Mouse (Mus musculus): ENCODE results near the gene Kif2a. TPM values are rescaled to one million over a fixed set of nuclear protein-coding genes. Genes with fewer than 3 reads are reported as not detected.
"Not testable (repeated sequence)": the region's sequence is repeated elsewhere in the genome, so short reads cannot be mapped to it uniquely, and the experiment has no call there.

Gene Kif2a
- polyA plus RNA-seq, 1 experiment from 2014 or later = 20.6 TPM

DNA sequence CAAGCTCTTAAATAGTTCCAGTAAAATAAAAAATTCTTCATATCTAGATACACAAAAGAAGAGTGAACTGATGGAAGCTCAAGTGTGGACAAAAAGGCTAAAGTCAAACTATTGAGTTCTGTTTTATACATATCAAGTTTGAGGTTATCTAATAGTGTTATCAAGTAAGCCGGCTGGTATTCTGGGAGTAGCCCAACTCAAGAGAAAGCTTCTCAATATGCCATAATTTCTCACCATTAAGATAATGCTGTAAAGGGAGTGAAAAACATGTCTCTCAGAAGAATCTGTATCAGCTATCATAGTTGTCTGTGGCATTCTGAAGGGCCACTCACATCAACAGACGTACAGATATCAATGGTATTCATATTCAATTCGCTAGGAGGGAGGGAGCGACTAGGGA lies 13.8 kb downstream of the Kif2a start:
- Histone ChIP-seq H3K9ac (ENCODE audit: low read depth, low read length) (no peak overlapping the region), H3K36me3 (ENCODE audit: control insufficient read depth, insufficient read depth, low read length) (no peaks in the 10 kb centered on the region), H3K4me1 (ENCODE audit: control insufficient read depth, insufficient read depth, low read length) (peaks cover 5% of the 10 kb centered on the region; the same call in 1 of the 2 replicates), H3K27me3 (ENCODE audit: control insufficient read depth, insufficient read depth, low read length) (no peaks in the 10 kb centered on the region), H3K27ac (ENCODE audit: low read depth, low read length) (no peak overlapping the region), H3K9me3 (replicated peaks; ENCODE audit: control insufficient read depth, low read length) (no peaks in the 10 kb centered on the region), H3K4me3 (ENCODE audit: low read depth, low read length) (no peak overlapping the region), H3K4me2 (no peak overlapping the region)
- no peak for ATAC-seq (replicated peaks; ENCODE audit: insufficient number of reproducible peaks, low FRiP score, low TSS enrichment)
- 61% methylated on average over 4 of the region's 4 CpGs for WGBS (ENCODE audit: insufficient replicate concordance)

DNA sequence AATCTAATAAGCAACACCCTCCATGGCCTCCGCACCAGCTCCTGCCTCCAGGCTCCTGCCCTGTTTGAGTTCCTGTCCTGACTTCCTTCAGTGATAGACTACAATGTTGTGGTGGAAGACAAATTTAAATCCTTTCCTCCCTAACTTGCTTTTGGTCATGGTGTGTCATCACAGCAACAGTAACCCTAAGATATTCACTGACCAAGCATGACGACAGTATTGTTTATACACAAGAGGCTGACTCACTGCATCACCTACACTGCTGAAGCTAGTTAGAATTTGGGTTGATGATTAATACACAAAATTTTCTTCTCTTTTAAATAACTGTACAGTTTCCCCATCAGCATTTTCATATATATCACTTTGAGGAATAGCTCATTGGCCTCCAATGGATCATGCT lies 18.7 kb downstream of the Kif2a start:
- WGBS (ENCODE audit: insufficient replicate concordance) = 84% methylated on average over 2 of the region's 2 CpGs
- Histone ChIP-seq H3K4me3 (ENCODE audit: low read depth, low read length) (no peak overlapping the region), H3K9ac (ENCODE audit: low read depth, low read length) (no peak overlapping the region), H3K4me2 (no peak overlapping the region), H3K36me3 (ENCODE audit: control insufficient read depth, insufficient read depth, low read length) (no peaks in the 10 kb centered on the region), H3K27me3 (ENCODE audit: control insufficient read depth, insufficient read depth, low read length) (no peaks in the 10 kb centered on the region), H3K4me1 (ENCODE audit: control insufficient read depth, insufficient read depth, low read length) (peaks cover 13% of the 10 kb centered on the region; the same call in 1 of the 2 replicates), H3K27ac (ENCODE audit: low read depth, low read length) (no peak overlapping the region), H3K9me3 (replicated peaks; ENCODE audit: control insufficient read depth, low read length) (no peaks in the 10 kb centered on the region)
- ATAC-seq (replicated peaks; ENCODE audit: insufficient number of reproducible peaks, low FRiP score, low TSS enrichment) = no peak

DNA sequence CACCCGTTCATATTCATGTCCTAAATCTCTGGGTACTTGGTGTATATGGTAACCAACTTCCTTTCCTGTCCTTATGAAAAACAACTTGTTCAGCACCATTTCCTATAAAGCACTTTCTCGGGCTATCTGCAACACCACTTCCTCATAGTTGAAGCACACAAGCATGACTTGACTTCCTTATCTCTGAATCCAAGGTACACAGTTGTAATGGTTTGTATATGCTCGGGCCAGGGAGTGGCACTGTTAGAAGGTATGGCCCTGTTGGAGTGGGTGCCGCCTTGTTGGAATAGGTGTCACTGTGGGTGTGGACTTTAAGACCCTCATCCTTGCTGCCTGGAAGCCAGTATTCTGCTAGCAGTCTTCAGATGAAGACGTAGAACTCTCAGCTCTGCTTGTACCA lies 23.3 kb downstream of the Kif2a start:
- Histone ChIP-seq H3K9me3 (replicated peaks; ENCODE audit: control insufficient read depth, low read length) (no peaks in the 10 kb centered on the region), H3K4me3 (ENCODE audit: low read depth, low read length) (no peak overlapping the region), H3K4me1 (ENCODE audit: control insufficient read depth, insufficient read depth, low read length) (peaks cover 24% of the 10 kb centered on the region), H3K27me3 (ENCODE audit: control insufficient read depth, insufficient read depth, low read length) (no peaks in the 10 kb centered on the region), H3K9ac (ENCODE audit: low read depth, low read length) (no peak overlapping the region), H3K27ac (ENCODE audit: low read depth, low read length) (no peak overlapping the region), H3K4me2 (no peak overlapping the region), H3K36me3 (ENCODE audit: control insufficient read depth, insufficient read depth, low read length) (no peaks in the 10 kb centered on the region)
- 49% methylated on average over 5 of the region's 5 CpGs for WGBS (ENCODE audit: insufficient replicate concordance)
- peak; percentile 87 for ATAC-seq (replicated peaks; ENCODE audit: insufficient number of reproducible peaks, low FRiP score, low TSS enrichment)

DNA sequence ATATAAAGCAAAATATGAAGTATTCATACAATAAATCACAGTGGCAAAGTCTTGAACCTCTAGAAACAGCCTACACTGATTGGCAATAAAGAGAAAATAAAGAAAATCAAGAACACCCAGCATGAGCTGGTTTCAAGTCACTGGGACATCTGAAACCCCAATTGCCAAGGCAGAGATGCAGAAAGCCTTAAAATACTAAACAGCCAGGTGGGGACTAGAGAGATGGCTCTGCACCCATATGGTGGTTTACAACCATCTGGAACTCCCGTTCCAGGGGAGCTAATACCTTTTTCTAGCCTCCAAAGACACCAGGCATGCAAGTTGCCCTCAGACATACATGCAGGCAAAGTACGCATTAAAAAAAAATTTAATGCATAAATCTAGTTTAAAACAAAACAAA lies 23.9 kb downstream of the Kif2a start:
- Histone ChIP-seq H3K4me1 (ENCODE audit: control insufficient read depth, insufficient read depth, low read length) (peaks cover 24% of the 10 kb centered on the region), H3K27ac (ENCODE audit: low read depth, low read length) (no peak overlapping the region), H3K9me3 (replicated peaks; ENCODE audit: control insufficient read depth, low read length) (no peaks in the 10 kb centered on the region), H3K36me3 (ENCODE audit: control insufficient read depth, insufficient read depth, low read length) (0 out of 2 replicates have a peak, but pooled peaks cover under 1% of the 10 kb centered on the region), H3K4me2 (no peak overlapping the region), H3K4me3 (ENCODE audit: low read depth, low read length) (no peak overlapping the region), H3K9ac (ENCODE audit: low read depth, low read length) (no peak overlapping the region), H3K27me3 (ENCODE audit: control insufficient read depth, insufficient read depth, low read length) (no peaks in the 10 kb centered on the region)
- no peak for ATAC-seq (replicated peaks; ENCODE audit: insufficient number of reproducible peaks, low FRiP score, low TSS enrichment)
- WGBS (ENCODE audit: insufficient replicate concordance) = 92% methylated on average over 2 of the region's 2 CpGs

DNA sequence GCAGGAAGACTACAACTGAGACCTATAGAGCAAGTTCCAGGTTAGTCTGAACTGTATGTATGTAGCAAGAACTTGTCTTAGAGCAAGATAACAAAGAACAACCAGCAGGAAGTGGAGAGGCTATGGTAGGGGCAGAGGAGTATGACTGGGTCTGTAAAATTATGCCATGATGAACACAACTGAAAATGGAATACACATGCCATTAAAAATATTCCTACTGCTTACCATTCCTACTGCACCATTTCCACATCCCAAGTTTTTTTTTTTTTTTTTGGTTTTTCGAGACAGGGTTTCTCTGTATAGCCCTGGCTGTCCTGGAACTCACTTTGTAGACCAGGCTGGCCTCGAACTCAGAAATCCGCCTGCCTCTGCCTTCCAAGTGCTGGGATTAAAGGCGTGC lies 24.4 kb downstream of the Kif2a start:
- not testable (repeated sequence) for H3K36me3 ChIP-seq (ENCODE audit: control insufficient read depth, insufficient read depth, low read length); H3K27ac ChIP-seq (ENCODE audit: low read depth, low read length); H3K9ac ChIP-seq (ENCODE audit: low read depth, low read length); ATAC-seq (replicated peaks; ENCODE audit: insufficient number of reproducible peaks, low FRiP score, low TSS enrichment); H3K27me3 ChIP-seq (ENCODE audit: control insufficient read depth, insufficient read depth, low read length); H3K4me3 ChIP-seq (ENCODE audit: low read depth, low read length); H3K9me3 ChIP-seq (replicated peaks; ENCODE audit: control insufficient read depth, low read length); H3K4me2 ChIP-seq
- peaks cover 24% of the 10 kb centered on the region for H3K4me1 ChIP-seq (ENCODE audit: control insufficient read depth, insufficient read depth, low read length)
- WGBS (ENCODE audit: insufficient replicate concordance) = 91% methylated on average over 4 of the region's 4 CpGs

DNA sequence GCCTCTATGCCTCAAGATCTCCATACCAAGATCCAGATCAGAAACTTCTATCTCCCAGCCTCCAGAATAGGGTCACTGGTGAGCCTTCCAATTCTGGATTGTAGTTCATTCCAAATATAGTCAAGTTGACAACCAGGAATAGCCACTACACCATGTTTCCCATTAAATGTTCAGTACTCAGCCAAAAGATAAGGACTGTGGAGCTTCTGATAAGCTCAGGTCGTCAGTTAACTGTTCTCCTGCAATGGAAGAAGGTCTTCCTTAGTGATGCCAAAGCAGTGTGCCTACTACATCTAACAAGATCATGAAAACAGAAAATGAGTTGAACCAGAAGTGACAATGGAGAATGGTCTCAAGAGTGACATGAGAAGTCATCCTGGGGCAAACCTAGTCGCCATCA lies 25.0 kb downstream of the Kif2a start:
- Histone ChIP-seq H3K4me1 (ENCODE audit: control insufficient read depth, insufficient read depth, low read length) (peaks cover 24% of the 10 kb centered on the region), H3K9me3 (replicated peaks; ENCODE audit: control insufficient read depth, low read length) (no peaks in the 10 kb centered on the region), H3K27ac (ENCODE audit: low read depth, low read length) (no peak overlapping the region), H3K27me3 (ENCODE audit: control insufficient read depth, insufficient read depth, low read length) (no peaks in the 10 kb centered on the region), H3K4me3 (ENCODE audit: low read depth, low read length) (no peak overlapping the region), H3K36me3 (ENCODE audit: control insufficient read depth, insufficient read depth, low read length) (0 out of 2 replicates have a peak, but pooled peaks cover 5% of the 10 kb centered on the region), H3K9ac (ENCODE audit: low read depth, low read length) (no peak overlapping the region), H3K4me2 (no peak overlapping the region)
- no peak for ATAC-seq (replicated peaks; ENCODE audit: insufficient number of reproducible peaks, low FRiP score, low TSS enrichment)
- WGBS (ENCODE audit: insufficient replicate concordance) = 43% methylated on average over 2 of the region's 2 CpGs

DNA sequence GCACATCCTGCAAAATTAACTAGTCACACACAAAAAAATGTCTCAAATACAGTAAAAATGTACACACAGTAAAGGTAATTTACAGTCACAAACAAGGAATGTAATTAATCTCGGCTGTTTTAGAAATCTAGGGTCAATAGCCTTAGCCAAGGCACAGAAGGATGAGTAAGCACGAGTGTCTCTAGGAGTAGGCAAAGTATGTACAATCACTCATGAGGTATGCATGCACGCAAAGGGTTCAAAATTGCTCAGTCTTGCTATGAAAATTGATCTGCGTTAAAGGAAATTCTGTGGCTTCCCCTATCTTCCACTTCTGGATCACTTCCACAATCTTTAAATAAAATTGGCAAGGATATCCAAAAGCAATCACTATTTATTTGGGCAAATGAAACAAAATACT lies 60.4 kb downstream of the Kif2a start:
- 89% methylated on average over 4 of the region's 4 CpGs for WGBS (ENCODE audit: insufficient replicate concordance)
- Histone ChIP-seq H3K36me3 (ENCODE audit: control insufficient read depth, insufficient read depth, low read length) (peaks cover 9% of the 10 kb centered on the region), H3K4me2 (no peak overlapping the region), H3K4me1 (ENCODE audit: control insufficient read depth, insufficient read depth, low read length) (no peaks in the 10 kb centered on the region), H3K9ac (ENCODE audit: low read depth, low read length) (no peak overlapping the region), H3K4me3 (ENCODE audit: low read depth, low read length) (no peak overlapping the region), H3K27me3 (ENCODE audit: control insufficient read depth, insufficient read depth, low read length) (no peaks in the 10 kb centered on the region), H3K27ac (ENCODE audit: low read depth, low read length) (no peak overlapping the region), H3K9me3 (replicated peaks; ENCODE audit: control insufficient read depth, low read length) (no peaks in the 10 kb centered on the region)
- no peak for ATAC-seq (replicated peaks; ENCODE audit: insufficient number of reproducible peaks, low FRiP score, low TSS enrichment)

DNA sequence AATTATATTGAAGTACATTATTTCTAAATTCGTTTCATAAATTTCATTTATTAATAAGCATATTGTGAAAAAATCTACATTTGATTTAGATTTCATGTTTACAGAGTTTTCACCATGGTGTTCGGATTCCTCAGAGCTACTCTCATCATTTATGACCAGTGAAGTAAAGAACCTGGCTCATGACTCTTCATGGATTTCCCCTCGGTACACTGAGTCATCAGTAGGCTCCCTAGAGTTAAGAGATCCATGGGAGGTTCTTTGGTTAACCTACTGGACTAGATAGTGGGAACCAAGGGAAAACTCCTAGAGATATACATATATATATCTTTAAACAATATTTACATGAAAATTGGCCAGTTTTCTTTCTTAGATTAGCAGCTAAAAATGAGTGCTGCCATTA lies 61.4 kb downstream of the Kif2a start:
- Histone ChIP-seq H3K27ac (ENCODE audit: low read depth, low read length) (no peak overlapping the region), H3K36me3 (ENCODE audit: control insufficient read depth, insufficient read depth, low read length) (peaks cover 17% of the 10 kb centered on the region), H3K4me1 (ENCODE audit: control insufficient read depth, insufficient read depth, low read length) (no peaks in the 10 kb centered on the region), H3K9me3 (replicated peaks; ENCODE audit: control insufficient read depth, low read length) (no peaks in the 10 kb centered on the region), H3K4me2 (no peak overlapping the region), H3K9ac (ENCODE audit: low read depth, low read length) (no peak overlapping the region), H3K27me3 (ENCODE audit: control insufficient read depth, insufficient read depth, low read length) (no peaks in the 10 kb centered on the region), H3K4me3 (ENCODE audit: low read depth, low read length) (no peak overlapping the region)
- 92% methylated on average over 3 of the region's 3 CpGs for WGBS (ENCODE audit: insufficient replicate concordance)
- ATAC-seq (replicated peaks; ENCODE audit: insufficient number of reproducible peaks, low FRiP score, low TSS enrichment) = no peak

DNA sequence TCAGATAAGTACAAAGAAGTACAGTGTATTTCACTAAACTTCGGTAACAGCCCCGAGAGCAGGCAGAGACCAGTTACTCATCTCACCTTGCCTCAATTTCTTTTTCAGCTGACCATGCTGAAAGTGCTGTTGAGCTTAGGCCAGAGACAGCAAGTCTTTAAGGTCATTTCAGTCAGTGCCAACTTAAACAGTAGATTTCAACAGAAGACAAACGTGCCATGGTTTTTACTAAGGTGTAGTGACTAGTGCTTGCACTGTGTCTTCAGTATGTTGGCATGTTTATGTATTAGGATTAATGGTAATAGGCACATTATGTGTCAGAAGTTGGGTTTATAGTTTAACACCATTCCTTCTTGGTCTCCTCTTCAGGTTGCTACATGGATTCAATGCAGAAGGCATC lies 63.6 kb downstream of the Kif2a start:
- H3K36me3 ChIP-seq (ENCODE audit: control insufficient read depth, insufficient read depth, low read length) = peaks cover 18% of the 10 kb centered on the region
- H3K9me3 ChIP-seq (replicated peaks; ENCODE audit: control insufficient read depth, low read length) = no peaks in the 10 kb centered on the region
- H3K9ac ChIP-seq (ENCODE audit: low read depth, low read length) = no peak overlapping the region
- no peak for ATAC-seq (replicated peaks; ENCODE audit: insufficient number of reproducible peaks, low FRiP score, low TSS enrichment)
- no peaks in the 10 kb centered on the region for H3K4me1 ChIP-seq (ENCODE audit: control insufficient read depth, insufficient read depth, low read length)
- H3K27me3 ChIP-seq (ENCODE audit: control insufficient read depth, insufficient read depth, low read length) = no peaks in the 10 kb centered on the region
- WGBS (ENCODE audit: insufficient replicate concordance) = 85% methylated on average over 3 of the region's 3 CpGs
- H3K4me2 ChIP-seq = no peak overlapping the region
- H3K4me3 ChIP-seq (ENCODE audit: low read depth, low read length) = no peak overlapping the region
- no peak overlapping the region for H3K27ac ChIP-seq (ENCODE audit: low read depth, low read length)
